Mouse (Mus musculus) midbrain, embryonic 10.5 days (tissue): ENCODE measurements around the gene Socs7. TPM values are rescaled to one million over a fixed set of nuclear protein-coding genes. Genes with fewer than 3 reads are reported as not detected.
A peak's percentile ranks its signal among the peaks of the same experiment; 100 is the strongest.

Experiments used
- DNase-seq: peaks from one replicate; pipeline ENCODE4 v3.0.0-alpha.2; 2017; ENCODE audit warnings: low spot score
- H3K27ac ChIP-seq: fragments of 300-500 bp; sonication (generic); replicated peaks from 2 replicates; pipeline ENCODE4 v1.5.1; 2016; ENCODE audit warnings: mild to moderate bottlenecking
- H3K27me3 ChIP-seq: fragments of 300-500 bp; sonication (generic); 2 replicates; pipeline ENCODE4 v1.6.1; 2016; ENCODE audit warnings: low read depth, mild to moderate bottlenecking; ENCODE audit not compliant: poor library complexity, severe bottlenecking
- H3K36me3 ChIP-seq: fragments of 300-500 bp; sonication (generic); 2 replicates; pipeline ENCODE4 v1.6.1; 2016; ENCODE audit warnings: mild to moderate bottlenecking, moderate library complexity
- H3K4me1 ChIP-seq: fragments of 300-500 bp; sonication (generic); 2 replicates; pipeline ENCODE4 v1.6.1; 2016
- H3K4me3 ChIP-seq: fragments of 300-500 bp; sonication (generic); 2 replicates; pipeline ENCODE4 v1.5.1; 2016; ENCODE audit warnings: mild to moderate bottlenecking, moderate library complexity
- H3K9me3 ChIP-seq: fragments of 300-500 bp; sonication (generic); replicated peaks from 2 replicates; pipeline ENCODE4 v1.6.1; 2016; ENCODE audit warnings: mild to moderate bottlenecking
- WGBS: fragments of 180-500 bp; shearing (Covaris S2); methylation state at CpG from one replicate; pipeline ENCODE4 v1.1.7; 2016; 5-methylcytosine and 5-hydroxymethylcytosine counted together
- polyA plus RNA-seq: library from polyadenylated mRNA; unstranded; fragments of >200 nt; fragmentation: Nextera tagmentation; extraction: Ambion mirVana; gene quantifications from 2 replicates; pipeline ENCODE4 v1.2.1, GENCODE M21; 2016

Socs7 gene
- polyA plus RNA-seq, 1 experiment from 2014 or later = 3.6 TPM

DNA sequence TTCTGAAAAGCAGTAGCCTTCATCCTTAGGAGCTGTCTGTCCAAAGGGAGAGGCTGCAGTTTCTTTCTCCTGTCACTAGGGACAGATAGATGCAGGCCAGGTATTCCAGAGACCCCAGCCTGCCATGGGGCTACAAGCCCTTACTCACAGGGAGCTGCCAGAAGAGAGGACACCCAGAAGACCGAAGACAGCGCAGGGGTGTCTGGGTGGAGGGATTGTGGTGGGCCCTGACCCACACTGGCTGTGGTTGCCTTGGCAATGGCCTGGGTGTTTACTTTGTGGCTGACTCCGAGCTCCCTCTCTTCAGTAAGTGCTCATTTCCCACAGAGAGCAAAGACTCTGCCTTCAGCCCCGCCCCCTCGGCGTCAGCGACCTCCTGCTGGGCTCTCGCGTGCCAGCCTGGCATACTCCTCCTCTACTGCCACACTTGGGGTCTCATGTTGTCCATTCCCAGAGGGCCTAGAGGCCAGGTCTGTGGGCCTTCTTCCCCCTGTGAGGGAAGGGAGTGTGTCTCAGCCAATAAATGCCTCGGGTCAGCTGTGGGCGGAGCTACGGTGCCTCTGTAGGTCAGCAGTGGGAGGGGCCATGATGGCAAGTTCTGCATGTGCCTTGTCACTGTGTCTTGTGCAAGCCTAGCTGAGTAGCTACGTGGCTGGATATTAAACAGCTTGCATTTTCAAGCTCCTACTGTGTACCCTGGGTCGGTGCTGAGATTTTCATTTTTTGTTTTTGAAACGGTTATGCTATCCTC lies 72.5 kb downstream of the Socs7 start:
- Histone ChIP-seq H3K4me1 (peaks cover 57% of the 10 kb centered on the region), H3K27me3 (peaks cover 31% of the 10 kb centered on the region), H3K9me3 (no peaks in the 10 kb centered on the region), H3K4me3 (peak overlapping the region; percentile 58), H3K27ac (peak overlapping the region; percentile 84), H3K36me3 (no peaks in the 10 kb centered on the region)
- DNase-seq = peak; percentile 85
- 5% methylated on average over 15 of the region's 15 CpGs for WGBS

DNA sequence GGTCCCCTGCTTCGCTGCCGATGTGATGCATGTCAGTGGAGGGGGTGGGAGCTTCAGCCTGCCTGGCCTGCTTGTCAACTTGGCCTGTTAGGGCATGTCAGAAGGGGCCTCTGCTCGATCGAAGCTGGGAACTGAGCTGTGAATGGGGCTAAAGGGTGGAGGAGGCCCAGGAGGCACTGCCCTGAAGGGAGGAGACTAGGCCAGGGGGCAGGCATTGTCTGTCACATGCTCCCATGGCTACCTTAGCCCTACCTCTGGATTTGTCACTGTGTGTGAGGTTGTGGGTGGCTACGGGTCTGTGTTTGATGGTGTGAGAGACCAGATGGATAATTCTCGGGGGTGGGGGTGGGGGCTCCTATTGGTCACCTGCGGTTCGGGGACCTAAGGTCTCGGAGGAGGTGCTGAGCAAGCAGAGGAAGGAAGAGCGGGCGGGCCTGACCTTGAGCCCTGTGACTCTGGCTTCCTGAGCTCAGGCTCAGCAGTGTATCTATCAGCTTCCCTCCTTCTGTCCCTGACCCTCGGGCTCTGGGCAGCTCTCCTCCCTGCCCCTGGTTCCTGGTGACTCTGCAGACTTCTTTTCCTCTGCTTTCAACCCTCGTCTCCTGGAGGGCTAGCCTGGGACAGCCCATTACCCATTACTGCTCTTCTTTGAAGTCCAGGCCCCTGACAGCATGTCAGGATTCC lies 73.6 kb downstream of the Socs7 start:
- Histone ChIP-seq H3K4me3 (peak overlapping the region; percentile 58), H3K4me1 (peaks cover 67% of the 10 kb centered on the region), H3K27ac (peak overlapping the region; percentile 84)

DNA sequence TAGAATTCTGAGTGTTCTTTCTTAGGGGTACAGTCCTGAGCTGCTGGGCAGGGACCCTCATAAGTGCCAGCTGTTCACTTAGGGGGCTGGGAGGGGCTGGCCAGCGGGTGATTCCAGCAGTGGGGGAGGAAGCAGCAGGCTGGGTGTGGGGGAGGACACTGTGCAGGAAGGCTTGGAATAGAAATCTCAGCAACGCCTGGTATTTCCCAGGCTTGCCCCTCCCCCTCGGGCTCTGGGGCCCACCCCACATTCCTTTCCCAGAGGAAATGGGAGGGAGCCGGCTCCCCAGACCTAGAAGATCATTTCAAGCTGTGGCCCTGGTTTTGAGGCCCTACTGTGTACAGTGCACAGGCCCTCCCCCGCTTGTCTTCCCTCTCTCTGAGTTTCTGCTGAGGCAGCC lies 75.4 kb downstream of the Socs7 start:
- Histone ChIP-seq H3K27ac (peak overlapping the region; percentile 70), H3K27me3 (peaks cover 54% of the 10 kb centered on the region), H3K4me1 (peaks cover 85% of the 10 kb centered on the region), H3K9me3 (no peaks in the 10 kb centered on the region), H3K36me3 (no peaks in the 10 kb centered on the region), H3K4me3 (no peak overlapping the region)
- WGBS = 13% methylated on average over 5 of the region's 5 CpGs
- DNase-seq = peak; percentile 42

More for the DNA sequence above, 73.6 kb downstream of the Socs7 start:
- H3K36me3 ChIP-seq = no peaks in the 10 kb centered on the region
- no peak for DNase-seq
- WGBS = 60% methylated on average over 13 of the region's 13 CpGs
- peaks cover 40% of the 10 kb centered on the region for H3K27me3 ChIP-seq
- no peaks in the 10 kb centered on the region for H3K9me3 ChIP-seq

DNA sequence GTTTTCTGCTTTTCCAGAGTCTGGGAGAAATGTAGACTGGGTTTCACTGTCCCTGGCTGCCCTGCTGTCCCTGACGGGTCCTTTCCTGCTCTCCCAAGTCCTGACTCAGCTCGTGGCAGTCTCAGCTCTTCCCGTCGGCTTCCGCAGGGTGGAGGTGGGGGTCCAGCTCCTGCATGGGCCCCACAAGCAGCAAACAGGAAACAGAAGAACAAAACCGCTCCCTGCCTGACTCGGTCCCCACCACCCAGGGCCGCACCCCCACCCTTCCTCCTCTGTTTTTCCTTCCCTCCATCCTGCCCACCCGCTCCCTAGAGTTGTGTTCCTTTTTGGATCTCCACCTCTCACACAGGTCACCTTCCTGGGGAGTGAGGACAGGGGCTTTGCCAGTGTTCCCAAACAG lies 76.5 kb downstream of the Socs7 start:
- 63% methylated on average over 9 of the region's 9 CpGs for WGBS
- H3K9me3 ChIP-seq = no peaks in the 10 kb centered on the region
- no peaks in the 10 kb centered on the region for H3K36me3 ChIP-seq
- H3K4me3 ChIP-seq = no peak overlapping the region
- H3K27ac ChIP-seq = peak overlapping the region; percentile 49; the same call in 1 of the 2 replicates
- no peak for DNase-seq
- peaks cover 91% of the 10 kb centered on the region for H3K4me1 ChIP-seq
- peaks cover 60% of the 10 kb centered on the region for H3K27me3 ChIP-seq

DNA sequence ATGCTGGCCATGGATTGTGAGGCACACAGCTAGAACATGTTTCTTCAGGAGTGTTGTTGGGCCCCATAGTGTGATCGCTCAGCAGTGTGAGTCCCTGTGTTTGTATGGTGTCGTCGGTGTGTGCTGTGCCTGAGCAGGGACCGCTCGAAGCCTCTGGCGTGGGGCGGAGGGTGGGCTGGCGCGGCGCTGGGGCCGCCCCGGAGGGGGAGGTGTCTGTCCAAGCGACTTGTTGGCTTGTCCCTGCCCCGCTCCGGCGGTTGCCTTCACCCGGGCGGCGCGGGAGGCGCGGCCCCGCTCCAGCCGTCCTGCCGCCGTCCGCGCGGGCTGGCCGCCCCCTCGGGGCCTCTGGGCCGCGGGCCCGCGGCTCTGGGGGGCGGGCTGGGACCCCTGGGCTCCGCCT lies 77.6 kb downstream of the Socs7 start:
- Histone ChIP-seq H3K27me3 (peaks cover 70% of the 10 kb centered on the region), H3K4me3 (peak overlapping the region; percentile 57), H3K27ac (peak overlapping the region; percentile 80), H3K36me3 (no peaks in the 10 kb centered on the region), H3K9me3 (no peaks in the 10 kb centered on the region), H3K4me1 (peaks cover 83% of the 10 kb centered on the region)
- WGBS = 2% methylated on average over 37 of the region's 37 CpGs
- DNase-seq = peak; percentile 32

DNA sequence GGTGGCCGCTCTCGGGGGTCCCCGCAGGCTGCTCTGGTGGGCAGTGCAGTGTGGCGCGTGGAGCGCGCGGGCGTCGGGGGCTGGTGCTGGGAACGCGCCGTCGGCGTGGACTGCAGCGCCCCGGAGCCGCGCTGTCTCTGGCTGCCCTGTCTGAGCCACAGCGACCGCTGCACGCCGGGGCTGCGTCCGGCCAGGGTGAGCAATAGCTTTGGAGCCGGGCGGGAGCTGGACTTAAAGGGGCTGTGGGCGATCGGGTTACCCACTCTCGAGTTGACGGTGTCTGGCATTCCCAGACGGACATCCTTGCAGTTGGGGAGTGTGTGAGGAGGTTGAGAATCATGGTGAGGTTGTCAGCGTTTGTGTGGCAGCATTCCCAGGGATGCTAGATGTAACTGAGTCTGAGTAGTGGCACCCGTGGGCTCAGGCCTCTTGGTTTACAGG lies 78.1 kb downstream of the Socs7 start:
- DNase-seq = peak; percentile 32
- Histone ChIP-seq H3K9me3 (no peaks in the 10 kb centered on the region), H3K4me3 (peak overlapping the region; percentile 57), H3K27ac (peak overlapping the region; percentile 80), H3K27me3 (peaks cover 70% of the 10 kb centered on the region), H3K36me3 (no peaks in the 10 kb centered on the region), H3K4me1 (peaks cover 80% of the 10 kb centered on the region)
- WGBS = 4% methylated on average over 34 of the region's 34 CpGs

DNA sequence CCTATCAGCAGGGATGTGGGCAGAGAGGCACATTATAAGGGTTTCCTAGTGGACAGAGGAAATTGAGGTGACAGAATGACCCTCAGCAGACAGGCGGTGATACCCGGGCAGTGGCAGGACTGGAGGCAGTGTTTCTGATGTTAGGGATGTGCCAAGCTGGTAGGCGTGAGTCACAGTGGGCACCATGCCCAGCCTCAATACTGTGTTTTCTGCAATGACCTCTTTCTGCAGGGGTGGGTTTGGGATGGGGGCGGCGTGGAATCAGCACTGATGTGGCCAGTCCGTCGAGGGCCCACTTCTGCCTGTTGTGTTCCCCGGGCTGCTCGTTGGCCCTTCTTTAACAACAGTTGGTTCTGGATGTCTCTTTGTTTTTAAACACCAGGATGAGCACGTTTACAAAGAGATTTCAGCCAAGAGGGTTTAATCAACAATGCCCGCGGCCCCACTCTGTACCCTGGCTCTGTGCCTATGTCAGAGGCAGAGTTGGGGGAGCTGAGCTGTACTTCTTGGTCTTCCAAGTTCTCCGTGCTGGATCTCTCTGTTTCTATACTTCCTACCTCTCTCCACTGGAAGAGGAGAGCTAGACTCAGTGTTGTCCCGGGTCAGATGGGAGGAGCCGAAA lies 78.8 kb downstream of the Socs7 start:
- H3K4me1 ChIP-seq = peaks cover 80% of the 10 kb centered on the region

DNA sequence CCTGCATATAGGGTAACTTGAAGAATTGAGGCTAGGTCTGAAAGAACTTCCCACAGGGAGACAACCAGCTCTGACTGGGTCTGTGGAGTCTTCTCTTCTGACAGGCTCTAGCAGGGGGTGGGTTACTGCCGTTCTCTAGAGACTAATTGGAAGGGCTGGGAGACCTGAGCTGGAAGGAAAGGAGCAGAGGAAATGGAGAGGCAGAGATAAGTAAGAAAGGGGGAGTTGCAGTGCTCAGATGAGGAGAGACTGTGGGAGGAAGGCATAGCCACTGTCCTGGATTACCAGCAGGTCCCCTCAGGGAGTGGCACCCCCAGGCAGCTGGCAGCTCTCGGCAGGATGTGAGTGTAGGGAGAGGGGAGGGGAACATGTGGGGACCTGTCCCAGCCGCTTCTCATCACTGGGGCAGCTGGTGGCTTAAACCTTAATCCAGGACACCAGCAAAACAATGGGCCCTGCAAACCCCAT lies 79.3 kb downstream of the Socs7 start:
- no peaks in the 10 kb centered on the region for H3K9me3 ChIP-seq
- 10% methylated on average over 3 of the region's 3 CpGs for WGBS
- H3K36me3 ChIP-seq = no peaks in the 10 kb centered on the region
- H3K27me3 ChIP-seq = peaks cover 70% of the 10 kb centered on the region
- peak overlapping the region; percentile 39 for H3K27ac ChIP-seq
- H3K4me3 ChIP-seq = peak overlapping the region; percentile 57
- peak; percentile 34 for DNase-seq
- H3K4me1 ChIP-seq = peaks cover 80% of the 10 kb centered on the region

More for the DNA sequence above, 78.8 kb downstream of the Socs7 start:
- Histone ChIP-seq H3K27ac (peak overlapping the region; percentile 39; the same call in 1 of the 2 replicates), H3K36me3 (no peaks in the 10 kb centered on the region), H3K27me3 (peaks cover 70% of the 10 kb centered on the region), H3K9me3 (no peaks in the 10 kb centered on the region), H3K4me3 (peak overlapping the region; percentile 57)
- 61% methylated on average over 15 of the region's 15 CpGs for WGBS
- DNase-seq = no peak

DNA sequence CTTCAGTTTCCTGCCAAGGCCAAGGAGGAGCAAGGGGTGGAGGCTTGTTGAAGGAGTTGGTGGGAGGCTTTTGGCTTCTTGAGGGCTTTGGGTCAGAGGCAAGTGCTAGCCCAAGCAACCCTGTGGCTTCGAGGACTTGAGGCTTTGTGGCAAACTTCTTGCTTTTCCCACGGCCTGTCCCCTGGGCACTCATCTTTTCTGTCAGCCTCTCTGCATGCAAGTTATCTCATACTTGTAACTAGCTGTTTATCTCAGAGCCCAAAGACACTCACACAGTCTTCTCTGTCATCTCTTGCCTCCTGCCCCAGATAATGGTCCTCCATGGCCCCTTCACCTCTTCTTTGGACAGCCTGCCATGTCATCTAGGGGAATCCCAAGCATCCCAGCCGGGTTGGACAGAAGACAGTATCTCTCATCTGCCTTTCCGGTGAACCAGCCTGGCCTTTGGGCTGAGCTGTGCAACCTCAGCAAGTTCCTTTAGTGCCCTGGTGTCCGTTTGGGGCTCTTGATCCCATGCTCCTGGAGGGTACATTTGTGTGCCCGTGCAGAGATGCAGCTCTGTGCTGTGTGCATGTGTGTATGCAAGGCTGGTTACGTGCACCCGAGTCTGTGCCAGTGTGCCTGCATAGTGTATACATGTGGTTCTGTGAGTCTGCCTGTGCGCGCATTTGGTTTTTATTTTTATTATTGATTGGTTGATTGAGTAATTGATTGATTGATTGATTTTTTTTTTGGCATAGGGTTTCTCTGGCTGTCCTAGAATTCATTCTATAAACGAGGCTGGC lies 80.7 kb downstream of the Socs7 start:
- Histone ChIP-seq H3K9me3 (no peaks in the 10 kb centered on the region), H3K27ac (peak overlapping the region; percentile 39), H3K4me1 (peaks cover 69% of the 10 kb centered on the region), H3K36me3 (no peaks in the 10 kb centered on the region; the same call in 1 of the 2 replicates), H3K4me3 (peak overlapping the region; percentile 57; the same call in 1 of the 2 replicates), H3K27me3 (peaks cover 62% of the 10 kb centered on the region)
- DNase-seq = no peak
- WGBS = 90% methylated on average over 11 of the region's 11 CpGs

DNA sequence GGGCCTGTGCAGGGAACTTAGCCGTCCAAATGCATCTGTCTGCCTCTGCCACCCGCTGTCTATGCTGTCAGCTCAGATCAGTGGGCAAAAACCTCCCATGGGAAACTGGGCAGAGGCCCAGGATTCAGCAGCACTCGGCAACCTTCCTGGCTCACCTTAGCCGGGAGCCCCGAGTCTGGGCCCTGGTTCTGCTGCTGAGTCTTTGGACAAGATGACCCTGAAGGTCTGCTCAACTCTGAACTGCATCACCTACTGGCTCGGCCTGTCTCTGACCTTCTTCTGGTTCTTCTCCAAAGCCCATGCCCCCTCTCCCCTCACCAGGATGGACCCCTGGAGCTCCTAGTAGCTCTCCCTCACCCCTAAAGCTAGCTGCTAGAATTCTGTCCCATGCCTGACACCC lies 83.2 kb downstream of the Socs7 start:
- no peak for DNase-seq
- no peak overlapping the region for H3K4me3 ChIP-seq
- H3K27me3 ChIP-seq = peaks cover 37% of the 10 kb centered on the region
- H3K9me3 ChIP-seq = no peaks in the 10 kb centered on the region
- peaks cover 61% of the 10 kb centered on the region for H3K4me1 ChIP-seq
- peaks cover 8% of the 10 kb centered on the region; the same call in 1 of the 2 replicates for H3K36me3 ChIP-seq
- peak overlapping the region; percentile 63 for H3K27ac ChIP-seq
- 80% methylated on average over 6 of the region's 6 CpGs for WGBS

DNA sequence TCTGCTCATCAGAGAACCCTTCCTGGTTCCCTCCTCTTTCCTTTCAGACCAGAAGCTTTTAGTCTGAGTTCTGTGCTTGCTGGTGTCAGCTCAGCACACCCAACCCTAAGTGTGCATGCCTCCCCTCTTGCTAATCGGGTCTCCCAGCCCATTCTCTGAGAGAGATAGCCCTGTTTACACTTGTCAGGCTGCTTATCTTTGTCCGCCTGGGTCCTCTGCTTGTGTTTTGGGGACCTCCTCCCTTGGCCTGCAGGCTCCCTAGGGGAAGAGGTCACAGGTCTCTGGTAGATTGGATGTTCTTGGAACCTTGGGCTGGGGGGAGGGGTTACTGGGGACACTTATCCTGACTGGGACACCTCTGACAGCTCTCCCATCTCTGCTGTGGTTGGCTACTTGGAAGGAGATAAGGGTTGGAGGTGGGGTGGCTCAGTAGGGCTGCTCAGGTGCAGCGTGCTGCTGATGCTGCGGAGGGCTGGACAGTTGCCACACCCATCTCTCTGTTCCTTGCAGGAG lies 83.7 kb downstream of the Socs7 start:
- 60% methylated on average over 4 of the region's 4 CpGs for WGBS
- H3K36me3 ChIP-seq = peaks cover 8% of the 10 kb centered on the region; the same call in 1 of the 2 replicates
- H3K27ac ChIP-seq = peak overlapping the region; percentile 63; the same call in 1 of the 2 replicates
- H3K9me3 ChIP-seq = no peaks in the 10 kb centered on the region
- no peak overlapping the region for H3K4me3 ChIP-seq
- H3K4me1 ChIP-seq = peaks cover 61% of the 10 kb centered on the region
- peaks cover 32% of the 10 kb centered on the region for H3K27me3 ChIP-seq
- no peak for DNase-seq

DNA sequence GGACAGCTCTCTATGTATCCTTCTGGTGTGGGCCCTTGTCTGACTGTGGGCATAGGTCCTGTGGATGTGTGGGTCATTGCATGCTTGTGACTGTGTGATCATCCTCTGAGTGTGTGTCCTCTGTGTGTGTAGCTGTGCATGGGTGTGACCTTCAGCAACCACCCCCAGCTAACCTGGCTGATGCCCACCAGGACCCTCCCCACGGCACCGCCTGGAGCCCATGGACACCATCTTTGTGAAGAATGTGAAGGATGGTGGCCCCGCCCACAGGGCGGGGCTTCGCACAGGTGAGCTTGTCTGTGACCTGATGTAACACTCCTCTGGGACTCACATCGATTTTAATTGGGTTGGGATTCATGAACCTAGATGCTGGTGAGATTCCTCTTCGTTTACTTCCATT lies 85.6 kb downstream of the Socs7 start:
- WGBS = 79% methylated on average over 7 of the region's 7 CpGs
- no peak overlapping the region for H3K4me3 ChIP-seq
- no peak overlapping the region for H3K27ac ChIP-seq
- H3K36me3 ChIP-seq = peaks cover 23% of the 10 kb centered on the region
- peaks cover 13% of the 10 kb centered on the region for H3K27me3 ChIP-seq
- H3K4me1 ChIP-seq = peaks cover 55% of the 10 kb centered on the region
- no peaks in the 10 kb centered on the region for H3K9me3 ChIP-seq
- no peak for DNase-seq
